Mouse (Mus musculus) testis, adult 2 months (tissue): ENCODE data around the gene Gm21497.
"Not testable (repeated sequence)": the region's sequence is repeated elsewhere in the genome, so short reads cannot be mapped to it uniquely, and the experiment has no call there.

Experiments
- CTCF ChIP-seq: fragments of 200-500 bp; IDR thresholded peaks from 2 replicates; pipeline ENCODE4 v1.5.1; 2012; ENCODE audit warnings: low read depth, mild to moderate bottlenecking, inconsistent platforms, low read length, moderate library complexity; ENCODE audit not compliant: control insufficient read depth, insufficient read depth, insufficient replicate concordance
- POLR2A ChIP-seq: fragments of 200-500 bp; IDR thresholded peaks from 2 replicates; pipeline ENCODE4 v1.6.1; 2012; ENCODE audit warnings: low read depth, mild to moderate bottlenecking, inconsistent platforms, low read length, moderate library complexity; ENCODE audit not compliant: control insufficient read depth

DNA sequence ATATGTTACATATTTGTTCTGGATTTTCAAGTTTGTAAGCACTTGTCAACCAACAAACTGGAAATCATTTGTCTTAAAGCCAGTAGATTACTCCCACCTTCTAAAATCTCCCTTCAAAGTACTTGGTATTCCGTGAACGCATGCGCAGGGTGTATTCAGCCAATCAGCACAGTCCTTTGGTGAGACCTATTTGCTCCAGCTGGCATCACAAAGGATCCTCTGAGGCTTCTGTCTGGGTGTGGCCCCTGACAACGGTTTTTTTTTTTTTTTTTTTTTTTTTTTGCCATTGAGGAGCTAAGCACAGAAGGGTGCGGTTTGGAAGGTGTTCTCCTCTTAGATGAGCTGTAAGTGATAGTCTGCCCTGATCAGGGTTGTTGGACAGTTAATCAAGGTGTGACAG lies at the start of gene Gm21497:
- not testable (repeated sequence) for TF ChIP-seq POLR2A, CTCF
